Mouse (Mus musculus) megakaryocyte, embryonic 14.5 days (primary cell): ENCODE data around the gene Zdhhc15.

Experiments used
- FLI1 ChIP-seq: IDR thresholded peaks from 2 replicates; pipeline ENCODE4 v1.6.1; 2012; ENCODE audit warnings: low read length, inconsistent platforms, mixed read lengths
- GATA1 ChIP-seq: IDR thresholded peaks from 3 replicates; pipeline ENCODE4 v1.6.1; 2012; ENCODE audit warnings: mixed read lengths, low read length, inconsistent platforms, borderline replicate concordance

DNA sequence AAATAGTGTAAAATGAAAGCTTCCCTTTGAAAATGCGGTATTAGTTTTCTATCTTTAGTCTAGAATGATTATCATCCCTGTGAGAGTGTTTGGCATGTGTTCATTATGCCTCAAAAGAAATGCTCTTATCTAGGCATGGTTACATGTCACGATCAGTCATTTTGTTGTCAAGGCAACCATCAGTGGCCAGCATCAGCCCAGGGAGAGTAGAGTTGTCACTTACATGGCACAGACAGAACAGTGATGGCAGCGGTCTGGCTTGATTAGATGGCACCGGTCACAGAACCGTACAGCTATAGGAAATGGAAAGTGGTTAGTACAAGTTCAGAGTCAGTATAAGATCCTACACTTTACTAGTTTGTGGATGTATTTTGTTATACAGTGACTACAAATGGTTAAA lies 96.9 kb downstream of the Zdhhc15 start:
- TF ChIP-seq GATA1 (no peak), FLI1 (no peak)
